Mouse (Mus musculus) left cerebral cortex, postnatal 10 days (tissue): ENCODE measurements around the gene Gm20518. TPM values are rescaled to one million over a fixed set of nuclear protein-coding genes. Genes with fewer than 3 reads are reported as not detected.

Experiments used
- DNase-seq, 2 experiments: peaks; one replicate each; pipeline ENCODE4 v3.0.0; 2021 to 2022; ENCODE audit warnings: low spot score in 2 of 2, mixed read lengths in 1 of 2; ENCODE audit errors: extremely low spot score in 1 of 2
- intact Hi-C: fragments of 180-260 bp; cut with DNase I; formaldehyde crosslinking; loops from one replicate; pipeline ENCODE4 v1.15.1; 2025
- total RNA-seq, 2 experiments: library from RNA; stranded (reverse); gene quantifications; 2 replicates each; pipeline ENCODE4 v1.2.3; 2021

Gene Gm20518
- total RNA-seq, 2 experiments from 2014 or later = 0.81 to 1.4 TPM

DNA sequence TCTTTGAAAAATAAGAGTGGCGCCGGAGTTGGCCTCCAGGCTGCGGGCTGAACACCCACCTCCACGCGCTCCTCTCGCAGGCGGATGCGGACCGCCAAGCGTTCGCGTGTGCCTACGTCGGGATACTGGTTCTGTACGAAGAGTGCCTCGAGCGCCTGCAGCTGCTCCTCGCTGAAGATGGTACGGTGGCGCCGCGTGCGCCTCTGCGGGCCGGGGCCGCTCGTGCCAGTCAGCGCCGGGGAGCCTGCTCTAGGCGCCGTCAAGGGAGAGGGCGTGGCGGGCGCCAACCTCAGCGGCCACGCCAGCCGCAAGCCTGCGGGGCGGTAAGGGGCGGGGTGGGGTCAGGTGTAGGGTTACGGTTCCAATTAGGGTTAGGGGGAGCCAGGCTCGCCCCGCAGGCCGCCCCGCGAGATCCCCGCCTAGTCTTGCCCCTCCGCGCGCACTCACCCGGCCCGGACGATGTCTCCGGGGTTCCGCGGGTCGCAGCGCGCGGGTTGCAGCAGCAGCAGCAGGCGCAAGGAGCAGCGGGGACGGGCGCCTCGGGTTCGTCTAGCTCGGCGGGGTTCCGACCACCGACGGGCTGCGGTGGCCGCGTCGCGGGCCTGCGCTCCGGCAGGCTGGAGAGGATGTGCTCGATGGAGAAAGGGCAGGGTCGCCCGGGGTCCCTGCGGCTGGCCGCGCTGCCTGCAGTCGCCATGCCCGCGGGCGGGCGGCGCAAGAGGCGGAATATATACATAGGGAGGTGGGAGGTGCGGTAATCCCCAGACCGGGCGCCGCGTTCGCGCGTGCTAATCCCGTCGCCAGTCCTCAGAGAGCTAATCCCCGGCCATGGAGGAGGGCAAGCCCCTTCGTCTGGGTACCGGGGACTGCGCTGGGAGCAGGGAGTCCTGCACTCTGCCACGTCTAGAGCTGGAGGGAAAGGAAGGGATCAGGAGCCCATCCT is 23.1 kb upstream of the Gm20518 start, which contains the start of gene Gsc2:
Gene Gsc2, minus strand, starts transcription at position 753 of the 943 bp plus-strand sequence.
- peak in 1 of 2 experiments; percentile 46 for DNase-seq

DNA sequence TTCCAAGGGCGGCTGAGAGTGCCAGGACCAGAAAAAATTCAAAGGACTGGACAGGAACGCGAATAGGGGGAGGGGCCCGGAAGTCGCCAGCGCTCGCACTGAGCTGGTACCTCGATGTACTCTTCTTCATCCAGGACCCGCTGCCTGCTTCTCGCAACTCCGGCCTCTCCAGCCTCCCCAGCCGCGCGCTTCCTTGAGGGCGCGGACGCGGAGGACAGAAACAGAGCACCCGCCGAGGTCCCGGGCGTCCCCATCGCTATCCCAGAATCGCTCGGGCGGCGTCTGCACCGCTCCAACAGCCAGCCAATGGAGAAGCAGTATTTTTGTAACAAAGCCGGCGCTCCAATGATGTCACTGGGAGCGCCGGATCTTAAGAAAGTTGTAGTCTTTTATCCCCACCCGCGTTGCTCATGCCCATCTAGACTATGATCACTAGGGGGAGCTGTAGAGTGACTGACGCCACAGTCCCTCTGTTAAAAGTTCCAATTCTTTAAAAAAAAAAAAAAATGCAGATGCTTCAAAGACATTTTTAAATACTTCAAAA is 19.7 kb upstream of the Gm20518 start, which contains the start of gene Ess2:
Gene Ess2, minus strand, starts transcription at position 297 of the 544 bp plus-strand sequence.
- intact Hi-C loops = no loop called here
- peak; percentile 92 to 93 for DNase-seq

More for the DNA sequence above, 23.1 kb upstream of the Gm20518 start, which contains the start of gene Gsc2:
- intact Hi-C loops = no loop called here

DNA sequence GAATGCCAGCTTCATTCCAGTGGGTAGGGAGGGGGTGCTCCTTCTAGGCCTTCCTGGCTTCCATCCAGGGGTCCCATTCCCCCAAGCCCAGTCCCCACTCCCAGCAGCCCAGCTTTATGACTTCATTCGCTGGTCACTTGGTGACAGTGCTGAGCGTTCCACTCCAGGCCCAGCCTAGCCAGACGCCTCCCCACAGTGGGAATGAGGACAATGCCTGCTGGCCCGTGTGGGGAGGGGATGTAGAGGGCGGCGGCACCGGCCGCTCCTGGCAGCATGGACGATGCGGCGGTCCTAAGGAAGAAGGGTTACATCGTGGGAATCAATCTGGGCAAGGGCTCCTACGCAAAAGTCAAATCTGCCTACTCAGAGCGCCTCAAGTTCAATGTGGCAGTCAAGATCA is 7.0 kb upstream of the Gm20518 start, which contains the start of the genes Dgcr2 and Tssk2:
Gene Dgcr2, minus strand, starts transcription at position 101 of the 400 bp plus-strand sequence.
Gene Tssk2, plus strand, starts transcription at position 176 of the 400 bp plus-strand sequence.
- peak in 1 of 2 experiments; percentile 25 for DNase-seq
- intact Hi-C loops = no loop called here

DNA sequence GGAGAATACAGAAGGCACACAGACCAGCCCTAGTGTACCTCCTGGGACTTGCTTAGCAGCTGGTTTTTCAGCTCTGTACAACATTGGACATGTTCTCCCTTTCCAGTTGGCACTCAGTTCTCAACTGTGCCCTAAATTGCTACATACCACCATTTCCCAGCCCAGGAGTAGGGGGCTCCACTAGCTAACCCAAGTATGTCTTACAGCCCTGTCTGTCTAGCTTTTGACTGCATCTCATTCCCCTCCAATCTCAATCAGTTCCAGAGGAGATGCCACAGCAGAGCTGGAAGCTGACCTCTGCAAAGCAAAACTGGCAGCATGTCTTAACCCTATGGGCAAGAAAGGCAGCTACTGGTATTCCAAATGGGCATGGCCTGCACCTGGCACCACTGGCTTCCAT is 4.6 kb upstream of the Gm20518 start:
- intact Hi-C loops = no loop called here
- DNase-seq = no peak

DNA sequence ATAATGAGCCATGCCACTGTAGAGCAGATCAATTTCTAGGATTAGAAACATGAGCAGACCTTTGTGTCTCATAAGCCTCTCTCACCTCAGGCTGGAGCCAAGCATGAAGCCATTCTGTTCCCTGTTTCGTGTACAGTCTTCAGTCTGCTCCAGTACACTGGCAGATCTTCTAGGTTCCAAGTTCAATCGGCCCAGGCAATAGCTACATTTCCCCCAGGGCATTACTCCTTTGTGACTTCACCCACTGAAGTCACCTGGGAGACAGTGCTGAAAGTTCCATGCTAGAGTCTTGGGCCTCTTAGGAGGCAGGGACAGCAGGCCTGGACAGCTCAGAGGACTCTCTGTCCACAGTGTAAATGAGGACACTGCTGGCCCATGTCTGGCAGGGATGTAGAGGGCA is 2.5 kb upstream of the Gm20518 start, which contains the start of gene Tssk1:
Gene Tssk1, plus strand, starts transcription at position 301 of the 400 bp plus-strand sequence.
- DNase-seq = no peak
- intact Hi-C loops = no loop called here

DNA sequence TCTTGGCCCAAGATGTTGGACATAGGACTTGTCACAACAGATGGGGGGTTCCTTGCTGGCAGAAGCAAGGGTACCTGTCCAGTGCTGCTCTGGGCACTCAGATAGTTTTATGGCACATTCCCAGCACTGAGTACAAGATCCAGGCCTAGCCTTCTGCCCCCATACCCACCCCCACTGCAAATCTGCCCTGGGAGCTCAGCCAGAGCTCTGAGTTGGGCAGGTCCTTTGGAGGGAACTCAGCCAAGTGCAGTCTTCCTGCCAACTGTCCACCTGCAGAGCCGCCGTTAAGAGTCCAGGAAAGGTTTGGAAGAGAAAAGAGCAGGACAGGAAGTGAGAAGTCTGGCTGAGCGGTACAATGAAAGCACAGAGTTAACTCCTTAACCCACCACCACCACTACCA is 1.1 kb upstream of the Gm20518 start:
- DNase-seq = no peak
- intact Hi-C loops = no loop called here

DNA sequence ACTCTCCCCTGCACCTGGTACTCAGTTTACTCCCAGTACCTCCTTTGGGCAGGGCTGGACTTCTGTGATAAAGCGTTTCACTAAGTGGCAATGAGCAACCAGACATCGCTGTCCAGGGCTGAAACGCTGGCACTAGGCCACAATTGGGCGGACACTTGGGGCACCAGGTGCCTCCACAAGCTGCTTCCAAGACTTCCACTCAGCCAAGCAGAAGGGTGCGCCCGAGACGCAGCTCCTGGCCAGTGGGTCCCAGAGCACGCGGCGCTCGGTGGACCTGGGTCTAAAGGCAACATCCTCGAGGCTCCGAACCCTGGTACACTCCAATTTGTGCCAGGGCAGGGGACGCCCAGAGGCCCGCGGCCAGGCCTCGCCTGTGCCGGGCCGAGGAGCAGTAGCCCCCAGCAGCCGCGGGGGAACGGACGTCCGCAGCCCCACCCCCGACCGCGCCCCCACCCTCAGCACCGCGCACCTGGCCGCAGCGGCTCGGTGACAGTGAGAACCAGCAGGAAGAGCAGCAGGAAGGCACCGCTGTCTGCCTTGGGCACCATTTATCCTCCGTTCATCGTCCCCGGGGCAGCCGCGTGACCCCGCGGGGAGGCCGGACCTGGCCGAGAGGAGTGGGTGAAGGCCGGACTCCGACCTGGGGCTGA is 429 bp downstream of the Gm20518 start:
- intact Hi-C loops = no loop called here

DNA sequence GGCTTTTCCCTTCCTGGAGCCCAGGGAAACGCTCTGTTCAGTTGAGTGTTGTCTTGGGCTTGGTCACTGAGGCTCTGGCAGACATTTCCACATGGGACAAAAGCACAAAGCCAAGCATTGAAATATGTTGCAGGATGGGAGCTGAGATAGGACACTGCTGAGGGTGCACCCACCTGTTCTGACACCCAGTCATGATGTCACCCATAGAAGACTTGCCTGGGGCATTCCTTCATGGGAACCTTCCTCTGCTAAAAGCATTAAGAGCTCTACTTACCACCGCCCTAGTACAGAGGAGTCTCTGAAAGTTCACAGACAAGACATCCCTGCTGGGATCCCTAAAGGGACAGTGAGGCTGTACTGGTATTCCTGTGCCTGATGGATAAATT is 1.1 kb downstream of the Gm20518 start:
- no peak for DNase-seq
- intact Hi-C loops = no loop called here

More for the DNA sequence above, 429 bp downstream of the Gm20518 start:
- peak; percentile 42 to 85 for DNase-seq

DNA sequence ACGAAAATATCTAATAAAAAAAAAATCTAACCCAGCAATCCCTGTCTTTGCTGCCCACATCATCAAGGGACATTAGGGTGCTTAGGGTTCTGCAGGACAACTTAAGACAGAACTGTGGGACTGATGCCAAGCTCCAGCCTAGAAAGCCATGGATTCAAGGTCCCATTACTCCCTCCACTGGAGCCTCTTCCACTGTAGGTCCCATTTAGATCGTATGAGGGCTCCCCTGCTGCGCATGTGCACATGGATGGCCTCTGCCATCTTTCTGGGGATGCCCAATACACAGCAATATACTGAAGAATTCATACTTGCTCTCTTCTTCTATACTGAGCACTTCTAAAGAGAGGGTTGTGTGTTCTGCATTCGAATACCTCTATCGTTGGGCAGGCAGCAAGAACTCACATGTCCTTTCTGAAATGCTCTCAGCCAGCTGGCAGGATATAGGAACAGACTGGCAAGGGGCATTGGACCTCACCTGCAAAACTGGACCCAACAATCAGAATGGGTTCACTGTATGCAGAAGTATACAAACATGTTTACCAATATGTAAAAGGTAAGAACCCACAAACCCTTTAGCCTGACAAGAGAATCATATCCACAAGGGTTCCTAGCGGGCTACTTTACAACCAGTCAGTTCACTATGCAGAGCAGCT is 1.7 kb downstream of the Gm20518 start:
- intact Hi-C loops = no loop called here
- no peak for DNase-seq

DNA sequence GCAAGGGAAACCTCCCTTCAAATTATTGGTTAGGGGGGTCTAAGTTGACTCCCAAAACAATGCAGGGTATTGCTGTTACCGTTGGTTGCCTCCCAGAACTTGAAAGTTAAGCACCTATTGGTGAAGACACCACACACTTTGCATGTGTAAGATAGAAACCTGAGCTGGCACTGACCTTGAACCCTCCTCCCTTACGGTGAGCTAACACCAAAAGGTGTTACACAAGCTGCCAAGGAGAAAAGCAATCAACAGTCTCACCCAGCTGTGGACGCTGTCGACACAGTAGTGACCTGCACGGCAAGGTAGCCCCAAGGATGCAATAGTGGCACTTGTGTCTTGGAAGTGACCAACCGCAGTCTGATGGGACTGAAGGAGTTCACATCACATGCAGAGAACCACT is 7.4 kb downstream of the Gm20518 start:
- intact Hi-C loops = no loop called here
- peak in 1 of 2 experiments; percentile 9 for DNase-seq

DNA sequence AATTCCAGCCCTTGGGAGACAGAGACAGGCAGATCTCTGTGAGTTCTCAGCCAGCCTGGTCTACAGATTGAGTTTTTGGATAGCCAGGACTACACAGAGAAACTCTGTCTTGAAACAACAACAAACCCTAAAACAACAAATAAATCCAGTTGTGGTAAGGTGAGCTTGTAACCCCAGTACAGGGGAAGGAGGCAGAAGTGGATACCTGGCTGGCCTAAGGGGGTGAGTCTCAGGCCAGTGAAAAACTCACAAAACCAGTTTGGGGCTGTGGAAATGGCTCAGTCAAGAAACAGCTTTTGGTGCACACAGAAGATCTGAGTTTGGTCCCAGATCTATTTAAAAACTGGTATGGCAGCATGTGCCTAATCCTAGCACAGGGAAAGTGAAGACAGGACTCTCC is 9.3 kb downstream of the Gm20518 start:
- intact Hi-C loops = no loop called here
- peak in 1 of 2 experiments; percentile 2 for DNase-seq

DNA sequence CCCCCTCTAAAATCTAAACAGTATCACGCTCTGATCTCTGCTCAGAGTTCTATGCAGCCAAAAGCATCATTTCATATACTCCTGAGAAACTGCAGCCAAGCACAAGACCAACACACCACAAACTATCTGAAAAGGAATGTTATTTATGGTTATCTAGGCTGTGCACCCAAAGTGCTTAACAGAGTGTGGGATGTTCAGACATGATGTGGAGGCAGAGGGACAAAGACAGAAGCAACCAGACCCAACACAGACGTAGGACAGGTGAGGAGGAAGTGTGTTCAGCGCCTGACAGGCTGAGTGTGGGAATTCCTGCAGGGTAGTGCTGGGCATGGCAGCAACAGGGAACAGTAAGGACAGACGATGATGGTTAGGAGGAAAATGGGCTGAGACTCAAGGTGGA is 11.9 kb downstream of the Gm20518 start:
- intact Hi-C loops = no loop called here
- no peak for DNase-seq

DNA sequence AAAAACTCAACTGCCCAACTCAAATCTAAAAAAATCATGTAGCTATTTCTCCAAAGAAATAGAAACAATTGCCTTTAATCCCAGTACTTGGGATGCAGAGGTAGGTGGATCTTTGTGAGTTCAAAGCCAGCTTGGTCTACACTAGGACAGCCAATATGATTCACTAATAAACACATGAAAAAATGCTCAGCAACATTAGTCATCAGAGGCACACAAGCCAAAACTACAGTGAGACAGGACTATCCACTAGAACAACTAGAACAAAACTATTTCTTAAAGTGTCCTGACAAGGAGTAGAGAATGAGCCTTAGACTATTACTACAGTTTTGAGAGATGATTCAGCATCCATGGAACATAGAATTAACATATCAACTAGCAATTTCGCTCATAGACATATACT is 15.4 kb downstream of the Gm20518 start:
- intact Hi-C loops = no loop called here
- no peak for DNase-seq

DNA sequence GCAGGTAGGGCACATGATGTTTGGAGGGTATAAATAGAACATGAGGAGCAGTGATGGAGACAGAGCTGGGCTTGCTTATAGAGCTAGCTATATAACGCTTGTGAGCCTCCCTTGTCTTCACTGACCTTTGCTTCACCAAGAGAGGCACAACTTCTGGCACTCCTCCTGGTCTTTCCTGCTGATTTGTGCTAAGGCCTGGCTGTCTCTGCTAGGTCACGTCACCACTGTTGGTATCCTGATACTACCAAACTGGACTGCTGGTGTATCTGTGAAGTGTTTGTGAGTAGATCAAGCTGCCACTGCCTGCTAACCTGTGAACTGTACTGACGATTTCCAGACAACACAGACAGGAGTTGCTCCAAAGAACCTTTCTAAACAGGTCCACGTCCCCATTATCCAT is 16.3 kb downstream of the Gm20518 start:
- DNase-seq = no peak
- intact Hi-C loops = no loop called here

DNA sequence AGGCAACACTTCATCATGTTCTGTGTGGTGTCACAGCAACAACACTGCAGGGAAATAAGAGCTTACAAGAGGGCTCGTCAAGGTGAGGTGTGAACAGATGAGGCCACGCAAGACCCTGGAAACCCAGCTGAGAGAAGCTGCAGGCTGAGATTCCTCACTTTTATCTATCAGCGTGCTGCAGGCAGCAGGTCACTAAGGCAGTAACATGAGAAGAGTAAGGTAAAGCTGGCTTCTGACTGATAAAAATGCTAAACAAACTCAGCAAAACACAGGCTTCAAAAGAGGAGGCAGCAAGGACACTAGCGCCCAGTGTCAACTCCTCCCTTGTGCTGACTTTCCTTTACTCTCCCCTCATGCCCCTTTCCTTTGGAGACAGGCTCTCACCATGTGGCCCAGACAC is 18.5 kb downstream of the Gm20518 start:
- intact Hi-C loops = no loop called here
- DNase-seq = no peak

DNA sequence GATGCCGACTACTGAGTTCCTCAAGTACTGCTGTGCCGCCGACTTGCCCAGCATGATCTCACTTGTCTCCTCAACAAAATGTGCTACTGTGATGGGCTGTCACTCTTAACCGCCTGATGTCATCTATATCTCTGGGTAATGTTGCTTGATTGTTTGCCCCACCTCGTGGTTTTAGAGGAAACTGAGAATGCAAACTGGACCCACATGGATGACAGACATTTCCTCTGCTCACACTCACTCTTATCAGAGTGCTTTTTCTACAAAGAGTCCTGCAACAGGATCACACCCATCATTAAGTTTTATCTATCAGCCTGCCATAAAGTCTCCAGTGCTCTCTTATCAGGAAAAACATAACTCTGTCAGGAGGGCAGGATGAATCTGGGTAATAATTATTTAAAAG is 20.2 kb downstream of the Gm20518 start:
- intact Hi-C loops = no loop called here
- DNase-seq = no peak

DNA sequence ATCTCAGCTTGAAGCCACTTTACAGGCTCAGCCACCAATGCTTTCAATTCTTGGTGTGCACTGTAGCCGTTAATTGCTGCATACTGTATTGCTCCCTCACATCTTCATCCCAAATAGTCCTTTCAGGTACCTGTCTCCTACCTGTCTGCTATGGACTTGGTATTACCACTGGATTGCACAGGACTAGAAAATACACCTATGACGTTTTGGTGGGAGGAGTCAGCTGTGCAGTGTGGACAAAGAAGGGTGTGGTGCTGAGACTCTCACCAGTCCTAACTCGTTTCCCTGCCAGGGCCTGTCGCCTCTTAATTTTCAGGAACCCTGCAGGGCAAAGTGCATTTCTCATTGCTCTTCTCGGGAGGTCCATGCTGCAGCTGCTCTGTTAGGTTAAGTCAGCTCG is 25.7 kb downstream of the Gm20518 start:
- intact Hi-C loops = no loop called here

DNA sequence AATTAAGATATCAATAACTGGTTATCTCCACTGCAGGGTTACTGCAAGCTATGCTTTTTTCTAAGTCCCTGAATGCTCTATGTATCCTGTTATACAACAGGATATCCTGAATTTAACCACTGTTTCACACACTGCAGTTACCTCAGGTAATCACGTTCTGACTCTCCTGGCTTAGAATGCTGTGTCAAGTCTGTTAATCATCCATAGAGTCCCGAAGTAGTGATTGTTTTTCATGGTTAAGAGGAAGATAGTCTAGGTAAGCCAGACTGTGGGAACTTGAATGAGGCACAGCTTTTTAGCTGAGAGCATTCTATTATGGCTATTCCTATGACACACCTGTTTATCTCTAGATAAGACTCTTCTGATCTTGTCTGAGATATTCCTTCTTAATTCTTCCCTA is 26.2 kb downstream of the Gm20518 start:
- no peak for DNase-seq
- intact Hi-C loops = no loop called here

More for the DNA sequence above, 25.7 kb downstream of the Gm20518 start:
- DNase-seq = no peak

DNA sequence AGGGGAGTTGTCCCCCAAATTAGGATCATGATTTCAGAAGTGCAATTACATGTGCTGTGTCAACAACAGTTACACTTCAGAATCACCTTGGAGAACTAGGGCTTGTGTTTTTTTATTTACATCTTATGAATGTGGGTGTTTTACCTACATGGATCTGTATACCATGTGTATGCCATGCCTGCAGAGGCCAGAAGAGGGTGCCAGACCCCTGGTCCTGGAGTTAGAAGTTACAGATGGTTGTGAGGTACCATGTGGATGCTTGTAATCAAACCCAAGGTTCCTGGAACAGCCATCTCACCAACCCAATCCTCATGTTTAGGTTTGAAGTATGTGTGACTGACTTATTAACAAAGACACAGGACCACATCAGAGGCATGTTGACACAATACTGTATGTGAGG is 32.9 kb downstream of the Gm20518 start:
- DNase-seq = no peak
- intact Hi-C loops = no loop called here
